Mouse (Mus musculus) gastrocnemius, postnatal 10 days (tissue): ENCODE results near the gene Utrn. TPM values are rescaled to one million over a fixed set of nuclear protein-coding genes. Genes with fewer than 3 reads are reported as not detected.

Source experiments
- DNase-seq: peaks from one replicate; pipeline ENCODE4 v3.0.0; 2021; ENCODE audit warnings: mixed read lengths
- total RNA-seq, 2 experiments: library from RNA; stranded (reverse); gene quantifications; 2 replicates each; pipeline ENCODE4 v1.2.3; 2021

The Utrn gene
- total RNA-seq, 2 experiments from 2014 or later: 60.0 to 71.8 TPM

DNA sequence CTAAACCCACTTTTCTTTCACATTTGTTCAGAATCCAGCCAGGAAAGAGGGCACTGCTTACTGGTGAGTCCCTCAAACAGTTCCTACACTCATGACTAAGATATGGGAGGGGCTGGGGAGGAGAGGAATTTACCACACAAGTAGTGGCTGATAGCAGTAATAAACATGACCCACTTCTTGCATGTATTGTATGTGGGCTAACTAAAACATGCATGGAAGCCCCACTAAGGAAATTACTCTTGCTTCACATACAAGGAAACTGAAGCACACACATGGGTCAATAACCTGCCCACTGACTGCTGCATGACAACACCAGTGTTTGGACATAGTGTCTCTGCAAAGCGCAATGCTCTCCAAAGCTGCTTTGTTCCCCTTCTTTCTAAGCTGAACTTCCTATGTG is 333.9 kb downstream of the Utrn start:
- DNase-seq: no peak

DNA sequence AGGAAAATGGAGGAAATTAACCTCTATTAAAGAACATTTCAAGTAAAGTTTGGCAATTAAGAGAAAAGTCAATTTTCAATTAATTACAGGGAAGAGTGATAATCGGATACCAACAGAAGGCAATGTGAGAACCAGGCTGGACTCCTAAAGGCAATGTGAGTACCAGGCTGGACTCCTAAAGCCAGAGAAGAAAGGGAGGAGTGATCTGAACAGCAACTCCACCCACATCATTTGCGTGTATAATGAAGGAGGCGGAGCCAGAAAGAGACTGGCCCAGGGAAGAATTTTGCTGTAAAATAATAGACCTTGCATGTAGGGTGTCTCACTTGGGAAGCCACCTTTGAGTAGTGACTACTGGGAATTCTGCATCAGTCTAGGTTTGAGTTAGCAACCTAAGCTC is 334.4 kb downstream of the Utrn start:
- DNase-seq: no peak

DNA sequence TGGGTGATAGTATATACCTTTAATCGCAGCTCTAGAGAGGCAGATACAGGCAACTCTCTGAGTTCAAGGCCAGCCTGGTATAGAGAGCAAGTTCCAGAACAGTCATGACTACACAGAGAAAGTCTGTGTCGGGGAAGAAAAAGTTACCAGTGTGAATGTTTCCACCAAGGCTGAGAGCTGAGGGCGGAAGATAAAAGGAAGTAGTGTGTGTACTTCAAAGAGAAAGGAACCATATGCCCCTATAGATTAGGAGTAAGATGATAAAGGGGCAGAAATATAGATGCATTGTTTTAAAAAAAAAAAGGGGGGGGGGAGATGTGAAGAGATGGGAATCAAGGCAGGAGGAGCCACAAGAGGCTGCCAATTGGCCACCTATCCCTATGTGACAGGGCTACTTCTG is 334.9 kb downstream of the Utrn start:
- no peak for DNase-seq

DNA sequence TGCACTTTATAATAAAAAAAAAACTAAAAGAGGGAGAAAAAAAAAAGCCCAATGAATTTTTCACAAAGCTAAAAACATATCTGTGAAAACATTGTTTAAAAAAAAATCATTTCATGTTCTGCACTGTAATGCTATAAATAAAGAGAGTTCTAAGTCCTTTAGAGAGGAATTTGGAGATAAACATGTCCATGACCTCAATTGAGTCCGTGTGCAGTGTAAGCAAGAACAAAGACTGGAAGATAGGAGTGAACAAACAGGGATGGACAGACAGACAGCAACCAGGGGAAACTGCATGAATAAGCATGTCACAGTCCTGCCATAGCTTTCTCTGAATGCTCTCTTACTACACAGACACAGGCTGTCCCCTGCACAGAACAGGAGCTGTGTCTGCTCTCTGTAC is 347.1 kb downstream of the Utrn start:
- no peak for DNase-seq

DNA sequence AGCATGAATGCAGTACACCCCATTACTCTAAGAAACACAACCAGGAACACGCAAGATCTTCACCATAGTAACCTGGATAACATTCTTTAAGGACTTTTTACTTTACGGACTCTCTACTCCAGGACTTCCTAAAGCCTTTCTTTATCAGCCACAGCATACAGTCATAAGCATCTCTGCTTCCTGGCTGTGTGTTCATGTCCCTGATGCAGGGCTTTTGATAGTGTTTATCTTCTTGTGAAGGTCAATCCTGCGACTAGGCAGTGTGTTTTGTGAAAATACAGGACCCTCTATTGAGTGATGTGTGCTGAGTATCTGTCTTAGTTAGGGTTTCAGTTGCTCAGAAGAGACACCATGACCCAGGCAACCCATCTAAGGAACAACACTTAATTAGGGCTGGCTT is 351.0 kb downstream of the Utrn start:
- no peak for DNase-seq

DNA sequence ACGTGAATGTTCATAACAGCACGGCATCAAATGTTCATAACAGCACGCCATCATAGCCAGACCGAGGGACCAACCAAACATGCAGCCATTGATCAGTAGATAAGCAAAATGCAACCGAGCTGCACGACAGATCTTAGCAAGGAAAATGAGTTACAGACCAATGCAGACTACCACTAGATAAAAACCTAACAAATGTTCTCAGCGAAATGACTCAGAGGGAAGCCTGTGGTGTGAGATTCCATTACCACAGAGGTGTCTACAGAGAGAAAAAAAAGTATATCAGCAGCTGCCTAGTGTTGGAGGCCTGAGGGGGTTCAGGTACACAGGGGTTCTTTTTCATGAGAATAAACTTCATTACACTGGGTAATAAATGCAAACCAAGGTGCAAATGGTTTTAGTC is 363.6 kb downstream of the Utrn start:
- DNase-seq: no peak

DNA sequence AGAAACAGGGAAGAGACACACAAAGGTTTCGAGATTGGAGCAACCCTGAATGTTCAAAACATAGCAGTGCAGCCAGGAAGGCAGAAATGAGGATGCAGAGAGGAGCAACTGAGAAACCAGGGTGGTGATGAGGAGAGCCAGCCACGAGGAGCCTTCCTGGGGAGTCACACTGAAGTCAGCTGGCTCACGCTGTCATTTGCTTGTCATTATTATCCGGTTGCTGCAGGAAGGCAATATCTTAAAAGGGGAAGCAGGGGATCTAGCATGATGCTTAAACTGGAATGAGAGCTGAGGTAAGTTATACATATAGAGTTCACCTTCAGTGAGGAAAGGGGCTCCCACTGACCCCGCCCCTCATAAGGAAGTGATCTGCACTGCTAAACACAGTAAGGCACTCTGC is 368.7 kb downstream of the Utrn start:
- DNase-seq: no peak

DNA sequence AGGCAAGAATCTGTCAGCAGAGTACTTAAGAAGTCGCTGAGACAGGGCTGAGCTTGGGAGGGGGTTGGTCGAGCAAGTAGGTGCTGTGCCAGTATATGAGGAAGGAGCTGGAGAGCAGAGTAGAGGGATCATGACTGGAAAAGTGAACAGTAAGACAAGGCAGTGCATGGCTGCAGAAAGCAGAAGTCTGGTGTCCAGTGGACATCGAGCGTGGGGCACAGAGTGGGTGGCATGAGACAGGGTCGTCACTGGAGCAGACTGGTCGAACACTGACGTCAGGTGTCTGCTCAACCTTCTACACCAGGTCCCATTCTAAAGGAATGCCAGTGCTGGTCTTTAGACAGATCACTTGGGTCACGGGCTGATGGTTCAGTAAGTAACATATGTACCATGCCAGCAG is 371.6 kb downstream of the Utrn start:
- no peak for DNase-seq

DNA sequence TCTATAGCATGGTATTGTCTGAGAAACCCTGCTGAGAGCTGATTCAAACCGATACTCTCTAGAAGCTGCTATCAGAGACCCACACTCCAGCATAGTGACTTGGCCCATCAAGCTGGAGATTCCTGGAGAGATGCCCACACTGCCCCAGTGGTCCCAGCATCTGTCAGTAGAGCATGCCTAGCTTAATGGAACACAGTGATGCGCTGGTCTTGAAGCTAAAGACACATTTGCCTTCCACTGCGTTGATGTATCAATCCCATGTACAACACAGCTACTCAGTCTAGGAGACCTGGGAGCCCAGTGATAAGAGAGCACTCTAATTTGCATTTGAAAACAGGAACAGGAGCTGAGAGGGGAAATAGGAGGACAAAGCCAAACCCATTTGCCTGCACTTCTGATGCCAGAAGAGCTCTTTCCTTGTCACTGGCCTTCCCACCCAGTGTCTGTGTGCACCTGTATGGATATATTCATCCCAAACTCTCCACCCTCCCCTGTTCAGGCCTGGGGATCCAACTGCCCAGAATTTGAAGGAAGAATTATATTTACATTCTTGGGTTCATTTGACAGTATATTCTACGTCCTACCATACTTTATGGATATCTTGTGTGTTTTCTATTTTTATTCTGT is 379.5 kb downstream of the Utrn start:
- no peak for DNase-seq

DNA sequence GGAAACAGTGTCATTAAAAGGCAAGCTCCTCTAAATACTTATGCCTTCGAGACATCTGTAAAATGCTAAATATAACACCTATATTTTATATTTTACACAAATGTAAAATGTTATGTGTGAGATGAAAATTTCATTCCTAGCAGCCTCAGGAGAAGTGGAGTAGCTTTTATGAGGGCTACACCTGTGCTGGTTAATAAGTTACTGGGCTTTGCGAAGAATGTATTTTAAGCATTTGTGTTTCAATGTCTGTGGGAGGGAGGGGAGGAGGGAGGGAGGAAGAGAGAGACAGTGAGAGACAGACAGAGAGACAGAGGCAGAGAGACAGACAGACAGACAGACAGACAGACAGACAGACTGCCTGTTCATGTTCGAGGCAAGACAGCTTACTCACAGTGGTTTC is 380.6 kb downstream of the Utrn start:
- DNase-seq: no peak

DNA sequence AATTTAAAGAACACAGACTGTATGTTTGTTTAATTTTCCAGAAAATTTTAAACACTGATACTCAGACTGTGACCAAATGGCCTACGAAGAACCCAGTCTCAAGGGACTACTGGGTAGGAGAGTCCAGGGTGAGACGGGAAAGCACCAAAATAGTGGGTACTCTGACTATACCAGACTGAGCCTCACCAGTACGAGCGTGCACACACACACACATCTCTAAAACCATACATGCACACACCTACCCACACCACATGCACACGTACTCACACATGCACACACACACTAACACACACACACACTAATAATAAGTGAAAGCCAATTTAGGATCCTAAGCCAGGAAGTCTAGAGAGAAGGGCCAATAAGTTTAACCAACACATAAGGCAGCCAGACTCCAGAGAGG is 381.0 kb downstream of the Utrn start:
- no peak for DNase-seq

DNA sequence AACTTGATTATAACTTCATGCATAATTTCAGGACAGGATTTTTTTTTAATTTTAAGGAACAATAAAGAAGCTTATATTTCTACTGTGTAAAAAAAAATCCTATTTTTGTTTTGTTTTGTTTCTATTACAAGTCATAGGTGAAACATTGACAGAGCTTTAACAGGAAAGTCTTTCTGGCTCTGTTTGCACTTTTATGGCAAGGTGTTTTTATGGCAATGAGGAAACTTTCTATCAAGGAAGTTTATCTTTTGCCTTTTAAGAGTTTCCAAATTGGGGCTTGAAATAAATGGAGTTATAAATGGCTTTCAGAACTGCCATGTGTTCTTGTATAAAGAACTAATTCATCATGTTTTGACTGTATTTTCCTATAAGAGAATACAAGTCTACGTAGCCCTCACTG is 385.7 kb downstream of the Utrn start:
- no peak for DNase-seq

DNA sequence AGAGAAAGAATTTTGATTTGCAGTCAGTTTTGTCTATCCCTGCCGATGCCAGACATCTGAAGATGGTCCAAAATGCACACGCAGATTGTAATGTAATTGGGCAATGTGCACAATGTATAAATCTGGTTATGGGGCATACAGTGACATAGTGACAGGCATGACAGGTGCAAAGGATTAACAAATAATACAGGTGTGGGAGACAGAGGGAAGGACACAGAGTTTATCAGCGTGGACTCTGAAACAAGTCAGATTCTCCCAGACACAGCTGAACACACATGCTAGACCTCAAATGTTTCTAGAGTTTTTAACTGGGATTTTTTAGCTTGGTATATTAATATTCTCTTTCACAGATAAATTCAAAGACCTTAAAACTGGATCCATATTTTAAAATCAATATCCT is 386.2 kb downstream of the Utrn start:
- DNase-seq: no peak

DNA sequence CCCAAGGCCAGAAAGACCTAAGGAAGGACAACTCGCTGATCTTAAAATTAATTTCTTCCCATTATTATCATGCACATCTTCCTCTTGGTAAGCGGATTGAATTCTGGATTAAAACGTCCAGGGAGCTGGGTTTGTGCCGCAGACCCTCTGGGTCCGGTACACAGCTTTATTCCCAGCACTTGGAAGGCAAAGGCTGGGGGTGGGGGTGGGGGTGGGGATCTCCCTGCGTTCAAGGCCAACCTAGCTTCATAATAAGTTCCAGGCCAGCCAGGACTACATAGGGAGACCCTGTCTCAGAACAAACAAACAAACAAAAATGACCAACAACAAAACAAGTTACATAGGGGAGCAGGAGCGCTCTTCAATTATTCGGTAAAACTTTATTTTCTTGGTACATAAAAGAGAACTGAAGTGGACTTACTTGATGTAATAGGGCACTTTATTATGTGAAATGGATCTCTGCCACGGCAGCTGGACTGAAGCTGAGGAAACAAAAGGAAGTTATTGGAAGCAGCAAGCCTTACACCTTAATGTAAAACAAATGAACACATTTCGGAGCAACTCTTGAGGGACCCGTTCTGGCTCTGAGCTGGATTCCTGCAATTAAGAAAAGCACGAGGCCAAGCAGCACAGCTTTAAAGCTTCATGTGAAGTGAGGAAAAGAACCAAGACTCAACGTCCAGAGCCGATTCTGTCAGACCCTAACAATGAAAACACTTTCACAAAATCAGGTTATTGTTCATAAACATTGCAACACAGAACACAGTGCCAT is 394.1 kb downstream of the Utrn start:
- DNase-seq: no peak

DNA sequence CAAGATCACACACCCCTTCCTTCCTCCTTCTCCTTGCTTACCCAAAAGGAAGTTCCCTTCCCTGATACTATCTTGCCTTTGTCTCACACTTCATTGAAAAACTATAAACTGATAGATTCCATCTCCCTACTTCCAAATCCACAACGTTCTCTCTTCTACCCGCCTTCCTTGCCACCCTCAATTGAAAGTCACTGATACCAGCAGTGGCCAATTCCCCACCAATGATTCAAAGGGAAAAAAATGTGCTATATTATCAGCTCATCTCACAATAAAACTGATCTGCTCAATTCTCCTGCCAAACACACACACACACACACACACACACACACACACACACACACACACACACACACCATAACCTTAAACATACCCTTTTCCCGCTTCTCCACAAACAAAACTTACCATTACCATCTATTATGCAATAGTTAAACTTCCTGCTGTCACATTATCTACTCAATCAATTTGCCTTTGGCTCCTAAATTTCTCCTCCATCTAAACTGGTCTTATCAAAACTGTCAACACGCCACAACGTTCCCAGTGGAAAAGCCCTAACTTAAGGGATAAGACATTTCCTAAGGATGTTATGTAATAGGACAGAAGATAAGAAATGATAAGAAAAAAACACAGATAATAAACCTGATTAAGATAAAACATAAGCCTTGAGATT is 399.6 kb downstream of the Utrn start:
- DNase-seq: no peak

DNA sequence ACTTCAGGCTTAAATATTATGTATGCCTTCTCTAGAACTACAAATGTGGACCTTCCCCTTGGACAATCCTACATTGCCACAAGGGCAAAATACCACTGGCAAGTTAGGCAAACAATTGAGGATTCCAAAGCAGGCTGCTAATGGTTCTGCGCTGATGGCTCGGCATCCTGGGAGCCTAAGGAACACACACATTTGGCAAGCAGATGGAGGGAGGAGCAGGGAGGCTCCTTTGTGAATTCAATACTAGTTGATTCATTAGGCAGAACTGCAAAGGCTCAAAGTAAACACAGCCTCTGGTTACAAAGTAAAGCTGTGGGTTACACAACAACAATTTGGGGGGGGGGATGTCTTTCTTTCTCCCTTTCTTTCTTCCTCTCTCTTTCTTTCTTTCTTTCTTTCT is 401.6 kb downstream of the Utrn start:
- DNase-seq: no peak

DNA sequence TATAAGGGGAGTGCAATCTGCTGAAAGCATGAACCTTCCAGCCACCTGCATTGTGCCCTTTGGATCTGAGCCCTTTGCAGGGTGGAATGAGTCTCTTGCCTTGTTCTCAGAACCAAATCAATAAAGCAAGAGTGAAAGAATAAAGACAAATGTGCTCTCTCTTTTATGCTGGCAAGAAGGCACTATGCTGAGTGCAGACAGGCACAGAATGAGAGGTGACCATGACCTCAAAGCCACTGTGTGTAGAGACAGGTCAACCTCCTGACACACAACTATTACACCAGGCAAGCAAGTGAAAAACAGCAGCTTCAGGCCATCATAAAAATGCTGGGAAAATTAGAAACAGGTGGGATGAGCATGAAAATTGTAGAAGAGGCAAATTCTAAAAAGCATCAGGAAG is 408.2 kb downstream of the Utrn start:
- DNase-seq: no peak

DNA sequence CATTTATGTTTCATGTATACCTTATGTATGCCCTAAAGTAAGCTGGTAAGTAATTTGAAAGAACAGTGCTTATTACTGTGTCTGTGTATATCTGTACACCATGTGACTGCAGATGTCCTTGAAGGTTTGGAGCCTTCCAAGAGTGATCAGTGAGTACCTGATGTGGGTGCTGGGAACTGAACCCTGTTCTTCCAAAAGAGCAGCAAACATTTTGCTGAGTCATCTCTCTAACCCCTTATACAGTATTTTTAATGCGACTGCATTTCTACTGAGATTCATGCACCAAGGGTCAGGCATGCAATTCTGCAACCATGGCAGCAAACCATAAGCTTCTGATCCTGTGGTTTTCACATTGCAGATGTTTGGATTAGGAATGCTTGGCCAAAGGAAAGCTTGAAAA is 412.3 kb downstream of the Utrn start:
- no peak for DNase-seq

DNA sequence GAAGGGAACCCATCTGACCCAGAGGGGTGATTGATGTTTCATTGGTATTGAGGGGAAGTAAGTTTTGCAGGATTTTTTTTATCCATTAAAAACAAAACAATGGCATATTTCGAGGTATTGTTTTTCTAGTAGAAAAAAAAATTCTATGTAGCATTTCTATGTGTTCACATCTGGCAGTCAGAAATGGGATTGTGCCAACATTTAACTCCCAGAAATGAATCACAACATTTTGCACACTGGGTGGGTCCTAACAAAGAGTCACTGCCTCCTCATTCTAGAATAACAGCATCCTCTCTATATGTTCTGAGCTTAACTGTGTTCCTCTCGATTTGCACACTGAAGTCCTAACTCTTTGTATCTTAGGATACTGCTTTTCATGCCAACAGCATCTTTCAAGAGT is 416.5 kb downstream of the Utrn start:
- DNase-seq: no peak

DNA sequence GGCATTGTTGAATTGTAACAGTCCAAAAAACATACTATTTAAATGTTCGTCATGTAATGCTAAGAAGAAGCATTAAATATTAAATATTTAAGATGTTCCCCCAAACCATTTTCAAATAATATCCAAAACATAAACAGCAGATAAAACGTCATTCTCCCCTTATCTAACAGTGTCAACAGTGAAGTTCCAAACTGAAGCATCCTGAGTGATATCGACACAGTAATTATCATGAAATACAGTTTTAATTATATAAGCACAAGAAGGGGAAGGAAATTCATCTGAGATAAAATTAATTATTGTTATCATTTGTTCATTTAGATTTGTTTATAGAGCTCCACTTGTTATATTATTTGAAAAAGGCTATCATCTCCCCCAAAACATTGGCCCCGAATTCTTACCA is 425.0 kb downstream of the Utrn start:
- DNase-seq: no peak

DNA sequence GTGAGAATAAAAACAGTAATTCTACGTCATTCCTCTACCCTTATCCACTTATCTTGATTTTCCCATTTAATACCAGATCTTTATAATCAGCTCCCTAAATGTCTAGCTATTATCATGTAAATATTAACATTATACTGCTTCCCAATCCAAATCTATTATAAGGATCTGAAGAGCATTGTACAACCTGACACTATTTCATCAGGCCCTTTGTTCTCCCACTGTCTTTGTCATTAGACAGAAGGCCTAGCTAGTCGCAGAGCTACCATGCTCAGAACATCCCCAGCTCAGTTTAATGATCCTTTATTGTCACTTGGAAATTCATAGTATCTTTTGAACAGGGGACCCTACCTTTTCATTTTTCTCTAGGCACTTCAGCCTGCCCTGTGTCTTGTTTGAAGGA is 436.0 kb downstream of the Utrn start:
- no peak for DNase-seq

DNA sequence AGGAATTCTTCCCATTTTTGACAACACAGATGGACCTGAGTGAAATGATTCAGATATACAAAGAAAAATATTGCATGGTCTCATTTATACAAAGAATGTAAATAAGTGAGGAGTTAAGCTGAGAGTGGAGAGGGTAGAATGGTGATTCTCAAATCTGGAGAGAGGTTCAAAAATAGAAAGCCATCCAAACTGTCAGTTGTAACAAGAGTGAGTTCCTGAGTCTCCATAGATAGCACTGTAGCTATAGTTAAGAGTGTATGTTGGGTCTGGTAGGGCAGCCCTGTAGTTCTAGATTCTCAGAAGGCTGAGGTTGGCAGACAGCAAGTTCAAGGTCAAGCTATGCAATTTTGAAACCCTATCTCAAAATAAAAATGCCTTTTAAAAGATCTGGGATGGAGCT is 438.8 kb downstream of the Utrn start:
- DNase-seq: no peak

DNA sequence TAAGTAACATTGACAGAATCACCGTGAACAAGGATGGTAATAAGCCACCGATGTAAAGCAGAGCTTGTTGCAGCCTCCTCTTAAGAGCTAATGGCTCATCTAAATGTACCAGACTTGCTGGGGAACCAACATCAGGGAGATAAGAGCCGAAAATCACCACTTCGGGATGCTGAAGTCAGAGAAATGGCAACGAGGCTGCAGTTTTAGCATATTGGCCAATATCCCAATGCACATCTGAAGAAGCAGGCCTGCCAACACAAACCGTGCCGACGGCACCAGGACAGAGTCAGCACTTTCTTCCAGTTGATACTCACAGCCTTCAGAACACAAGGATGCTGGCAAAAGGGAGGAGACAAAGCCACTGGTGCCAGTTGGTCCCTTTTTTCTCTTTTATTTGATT is 442.3 kb downstream of the Utrn start:
- no peak for DNase-seq

DNA sequence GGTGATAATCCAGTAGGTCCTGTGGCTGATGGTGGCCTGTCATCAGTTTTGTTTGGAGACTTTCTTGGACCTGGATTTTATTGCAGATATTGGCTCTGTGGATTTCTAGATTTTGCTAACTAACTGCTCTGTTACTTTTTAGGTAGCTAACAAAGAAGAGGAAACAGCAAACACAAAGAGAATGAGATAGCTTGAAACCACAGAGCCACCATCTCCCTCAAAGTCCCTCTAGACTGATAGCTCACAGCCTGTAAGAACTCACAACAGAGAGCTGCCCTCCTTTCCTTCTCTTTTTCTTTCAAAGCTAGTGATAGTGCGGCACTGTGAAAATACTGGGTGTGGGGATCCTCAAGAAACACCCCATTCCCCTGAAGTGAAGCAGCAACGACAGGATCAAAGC is 444.2 kb downstream of the Utrn start:
- DNase-seq: no peak
